Mouse (Mus musculus) spleen, postnatal 36 days (tissue): ENCODE results near the gene Mef2d.
"Not testable (repeated sequence)": the region's sequence is repeated elsewhere in the genome, so short reads cannot be mapped to it uniquely, and the experiment has no call there.

ENCODE experiments used
- DNase-seq, 2 experiments: peaks; one replicate each; pipeline ENCODE4 v3.0.0; 2022; ENCODE audit warnings: low spot score in 2 of 2, mixed read lengths in 1 of 2

The Mef2d gene

GRCm38 (mm10) chr3:88150061-88150998 is 8.2 kb downstream of the Mef2d start:
- peak in 1 of 2 experiments; percentile 40 for DNase-seq

GRCm38 (mm10) chr3:88150999-88151364 is 8.8 kb downstream of the Mef2d start:
- DNase-seq = peak; percentile 44 to 45

GRCm38 (mm10) chr3:88152056-88152455 is 9.9 kb downstream of the Mef2d start:
- DNase-seq = no peak

- DNase-seq = no peak
Measured at GRCm38 (mm10) chr3:88153290-88154011, 11.3 kb downstream of the Mef2d start.

GRCm38 (mm10) chr3:88154236-88154635 is 12.1 kb downstream of the Mef2d start:
- no peak for DNase-seq

- DNase-seq = no peak
Measured at GRCm38 (mm10) chr3:88156817-88157216, 14.6 kb downstream of the Mef2d start.

- peak; percentile 63 for DNase-seq
Measured at GRCm38 (mm10) chr3:88157771-88158597, 15.8 kb downstream of the Mef2d start.

- no peak for DNase-seq
Measured at GRCm38 (mm10) chr3:88158991-88159390, 16.8 kb downstream of the Mef2d start.

GRCm38 (mm10) chr3:88160856-88161255 is 18.7 kb downstream of the Mef2d start:
- no peak for DNase-seq

GRCm38 (mm10) chr3:88162259-88162658 is 20.1 kb downstream of the Mef2d start:
- DNase-seq = no peak

GRCm38 (mm10) chr3:88162811-88163210 is 20.6 kb downstream of the Mef2d start:
- no peak for DNase-seq

GRCm38 (mm10) chr3:88163847-88164246 is 21.7 kb downstream of the Mef2d start:
- DNase-seq = no peak

- DNase-seq = no peak
Measured at GRCm38 (mm10) chr3:88164263-88164662, 22.1 kb downstream of the Mef2d start.

GRCm38 (mm10) chr3:88166056-88166455 is 23.9 kb downstream of the Mef2d start:
- no peak for DNase-seq

- no peak for DNase-seq
Measured at GRCm38 (mm10) chr3:88170361-88170760, 28.2 kb downstream of the Mef2d start.

- no peak for DNase-seq
Measured at GRCm38 (mm10) chr3:88172440-88172839, 30.3 kb downstream of the Mef2d start.

- DNase-seq = peak; percentile 41 to 55
Measured at GRCm38 (mm10) chr3:88173375-88173774, 31.2 kb downstream of the Mef2d start.

GRCm38 (mm10) chr3:88174894-88175293 is 32.7 kb downstream of the Mef2d start:
- DNase-seq = no peak

- no peak for DNase-seq
Measured at GRCm38 (mm10) chr3:88177106-88177505, 34.9 kb downstream of the Mef2d start.

GRCm38 (mm10) chr3:88177562-88178345 is 35.6 kb downstream of the Mef2d start:
- peak; percentile 99 for DNase-seq

- not testable (repeated sequence) for DNase-seq
Measured at GRCm38 (mm10) chr3:88178346-88178733, 36.2 kb downstream of the Mef2d start.
